Mouse (Mus musculus) small intestine, adult 2 months (tissue): ENCODE results near the gene Gm33543. TPM values are rescaled to one million over a fixed set of nuclear protein-coding genes. Genes with fewer than 3 reads are reported as not detected.

Source experiments
- H3K27ac ChIP-seq: fragments of 200-500 bp; 2 replicates; pipeline ENCODE4 v1.5.1; 2012; ENCODE audit warnings: low read depth, low read length, control low read depth, inconsistent platforms; ENCODE audit not compliant: insufficient read depth
- H3K27me3 ChIP-seq: fragments of 200-500 bp; 2 replicates; pipeline ENCODE4 v1.6.1; 2012; ENCODE audit warnings: mild to moderate bottlenecking, moderate library complexity, low read length, inconsistent platforms; ENCODE audit not compliant: control insufficient read depth, insufficient read depth
- H3K36me3 ChIP-seq: fragments of 200-500 bp; 2 replicates; pipeline ENCODE4 v1.6.1; 2012; ENCODE audit warnings: mild to moderate bottlenecking, low read length, control low read depth, inconsistent platforms; ENCODE audit not compliant: control insufficient read depth, insufficient read depth
- H3K4me1 ChIP-seq: fragments of 200-500 bp; 2 replicates; pipeline ENCODE4 v1.6.1; 2012; ENCODE audit warnings: low read length, inconsistent platforms, mixed read lengths; ENCODE audit not compliant: control insufficient read depth, insufficient read depth, insufficient read length
- H3K4me3 ChIP-seq: fragments of 200-500 bp; 2 replicates; pipeline ENCODE4 v1.5.1; 2012; ENCODE audit warnings: low read depth, mild to moderate bottlenecking, control low read depth, inconsistent platforms, low read length, moderate library complexity
- CTCF ChIP-seq: fragments of 200-500 bp; IDR thresholded peaks from 2 replicates; pipeline ENCODE4 v1.5.1; 2012; ENCODE audit warnings: low read depth, mild to moderate bottlenecking, control low read depth, inconsistent platforms, low read length, moderate library complexity, mixed read lengths; ENCODE audit not compliant: insufficient replicate concordance, insufficient read length; ENCODE audit errors: extremely low read depth
- POLR2A ChIP-seq: fragments of 200-500 bp; IDR thresholded peaks from 2 replicates; pipeline ENCODE4 v1.6.1; 2012; ENCODE audit warnings: low read depth, mild to moderate bottlenecking, control low read depth, inconsistent platforms, low read length, moderate library complexity
- WGBS: fragments of 180-500 bp; shearing (Covaris S2); methylation state at CpG from one replicate; pipeline ENCODE4 v1.1.7; 2018; 5-methylcytosine and 5-hydroxymethylcytosine counted together
- polyA plus RNA-seq: library from polyadenylated mRNA; depleted of rRNA; stranded (reverse); fragments of >200 nt; gene quantifications from 2 replicates; pipeline ENCODE4 v1.2.3, GENCODE M21; 2012

Gene Gm33543
- polyA plus RNA-seq, 1 experiment: not detected

DNA sequence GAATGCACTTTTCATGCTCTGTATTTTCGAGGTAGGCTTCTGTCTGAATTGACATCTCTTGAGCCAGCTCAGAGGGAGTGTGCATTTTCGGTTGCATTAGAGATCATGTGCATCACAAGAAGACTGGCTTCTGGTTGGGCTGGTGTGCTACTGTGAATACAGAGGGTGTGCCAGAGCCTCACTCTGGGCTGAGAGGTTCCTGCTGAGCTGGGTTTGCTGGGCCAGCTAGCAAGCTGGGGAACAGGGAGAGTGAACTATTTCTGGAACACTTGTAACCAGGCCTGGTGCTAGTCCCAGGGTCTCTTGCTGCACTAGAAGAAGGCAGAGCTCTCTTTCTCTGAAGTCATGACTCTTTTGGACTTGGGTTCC lies 41.3 kb downstream of the Gm33543 start:
- TF ChIP-seq POLR2A (no peak), CTCF (no peak)
- no peak overlapping the region for H3K27ac ChIP-seq
- WGBS: 69% methylated on average over 2 of the region's 2 CpGs
- H3K4me1 ChIP-seq: no peaks in the 10 kb centered on the region
- H3K36me3 ChIP-seq: no peaks in the 10 kb centered on the region
- H3K27me3 ChIP-seq: no peaks in the 10 kb centered on the region
- H3K4me3 ChIP-seq: no peak overlapping the region

DNA sequence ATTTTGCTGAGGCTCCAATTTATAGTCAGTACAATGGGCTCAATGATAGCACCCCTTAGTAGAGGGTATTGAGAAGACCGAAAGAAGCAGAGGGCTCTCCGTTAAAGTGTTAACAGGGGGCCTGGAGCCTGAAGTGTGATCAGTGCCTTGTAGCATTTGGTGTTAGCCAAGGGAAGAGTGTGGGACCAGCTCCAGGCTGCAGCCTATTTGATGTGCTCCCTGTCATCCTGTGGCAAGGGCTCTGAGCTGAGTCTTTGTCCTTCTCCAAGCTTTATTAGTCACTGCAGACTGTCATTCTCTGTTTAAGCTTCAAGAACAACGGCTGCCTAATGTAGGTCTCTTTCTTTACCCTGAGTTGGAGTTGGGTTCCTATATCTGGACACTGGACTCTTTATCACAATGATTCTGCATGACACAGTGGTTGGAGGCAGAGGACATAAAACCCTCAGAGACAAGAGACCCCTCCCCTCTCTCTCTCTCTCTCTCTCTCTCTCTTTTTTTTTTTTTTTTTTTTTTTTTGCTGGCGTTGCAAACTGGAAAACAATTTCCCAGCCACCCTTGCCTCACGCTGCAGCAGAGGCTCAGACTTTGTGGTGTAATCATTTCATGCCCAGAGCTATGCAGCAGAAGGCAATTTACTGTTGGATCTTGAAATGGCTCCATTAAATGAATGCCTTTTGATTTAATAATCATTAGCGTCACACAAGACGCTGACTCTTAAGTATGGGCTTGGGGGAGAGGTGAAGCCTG lies 41.9 kb downstream of the Gm33543 start:
- no peak overlapping the region for H3K4me3 ChIP-seq
- H3K4me1 ChIP-seq: no peaks in the 10 kb centered on the region
- H3K36me3 ChIP-seq: no peaks in the 10 kb centered on the region
- 82% methylated on average over 7 of the region's 7 CpGs for WGBS
- TF ChIP-seq POLR2A (no peak), CTCF (no peak)
- H3K27ac ChIP-seq: no peak overlapping the region
- H3K27me3 ChIP-seq: no peaks in the 10 kb centered on the region

- TF ChIP-seq POLR2A: no peak
- TF ChIP-seq CTCF: no peak
- WGBS: 87% methylated on average over 12 of the region's 12 CpGs
- no peak overlapping the region for H3K4me3 ChIP-seq
- no peaks in the 10 kb centered on the region for H3K27me3 ChIP-seq
- H3K4me1 ChIP-seq: no peaks in the 10 kb centered on the region
- H3K27ac ChIP-seq: no peak overlapping the region
- H3K36me3 ChIP-seq: no peaks in the 10 kb centered on the region
Measured at GRCm38 (mm10) chr10:95797645-95798395, 44.9 kb downstream of the Gm33543 start.

DNA sequence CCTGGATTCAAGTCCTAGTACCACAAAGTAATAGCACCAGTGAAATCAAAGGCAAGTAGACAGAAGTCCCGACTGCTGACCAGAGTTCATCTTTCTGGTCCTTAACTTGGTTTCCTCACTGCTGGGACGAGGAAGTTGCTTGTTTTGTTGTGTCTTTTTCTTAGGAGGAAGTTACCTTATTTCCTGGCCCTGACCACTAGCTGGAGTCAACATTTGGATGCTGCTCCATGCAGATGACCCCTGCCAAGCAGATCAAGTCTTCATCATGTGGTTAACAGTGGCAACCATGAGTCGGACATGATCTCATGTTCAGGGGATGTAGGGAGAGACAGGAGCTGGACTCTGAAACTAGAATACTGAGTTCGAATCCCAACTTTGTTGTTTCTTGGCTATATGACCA lies 47.2 kb downstream of the Gm33543 start:
- TF ChIP-seq POLR2A: no peak
- TF ChIP-seq CTCF: no peak
- H3K27me3 ChIP-seq: no peaks in the 10 kb centered on the region
- 81% methylated on average over 4 of the region's 4 CpGs for WGBS

DNA sequence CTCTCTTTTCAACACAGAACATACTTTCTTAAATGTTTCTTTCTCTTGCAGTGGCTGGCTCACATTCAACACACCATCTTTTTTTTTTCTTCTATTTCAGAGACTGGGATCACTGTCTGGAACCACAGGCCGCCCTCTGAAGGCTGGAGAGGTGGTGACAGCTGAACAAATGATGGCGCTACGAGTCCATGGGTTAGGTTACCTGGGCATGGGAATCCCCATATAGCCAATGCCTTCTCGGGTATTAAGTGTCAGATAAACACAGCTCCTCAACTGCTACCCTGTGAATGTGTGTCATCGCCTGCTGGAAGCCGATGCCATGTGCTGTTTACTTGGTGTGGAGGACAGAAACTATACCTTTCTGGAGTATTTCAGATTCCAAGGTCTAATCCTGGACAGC lies 48.0 kb downstream of the Gm33543 start:
- no peaks in the 10 kb centered on the region for H3K4me1 ChIP-seq
- H3K36me3 ChIP-seq: no peaks in the 10 kb centered on the region
- no peak for TF ChIP-seq CTCF
- no peak for TF ChIP-seq POLR2A
- H3K27ac ChIP-seq: no peak overlapping the region
- WGBS: 88% methylated on average over 6 of the region's 6 CpGs
- no peaks in the 10 kb centered on the region for H3K27me3 ChIP-seq
- no peak overlapping the region for H3K4me3 ChIP-seq

More for the DNA sequence above, 47.2 kb downstream of the Gm33543 start:
- H3K36me3 ChIP-seq: no peaks in the 10 kb centered on the region
- H3K27ac ChIP-seq: no peak overlapping the region
- H3K4me3 ChIP-seq: no peak overlapping the region
- no peaks in the 10 kb centered on the region for H3K4me1 ChIP-seq

DNA sequence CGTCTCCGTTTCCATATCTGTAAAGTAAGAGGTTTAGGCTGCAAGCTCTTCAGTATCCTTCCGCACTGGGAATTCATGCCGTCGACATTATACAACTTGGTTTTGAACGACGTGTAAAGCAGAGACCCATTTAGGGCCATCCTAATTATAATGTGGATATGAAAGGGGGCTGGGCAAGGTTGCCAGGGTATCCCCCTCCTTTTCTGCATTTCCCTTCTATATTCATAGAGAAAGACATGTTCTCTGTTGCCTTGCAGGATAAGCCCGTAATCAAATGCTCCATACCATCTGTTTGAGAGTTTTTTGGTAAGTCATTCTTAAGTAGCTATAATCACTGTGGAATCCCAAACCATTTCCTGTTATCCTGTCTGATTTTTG lies 51.3 kb downstream of the Gm33543 start:
- 83% methylated on average over 8 of the region's 8 CpGs for WGBS
- H3K4me3 ChIP-seq: no peak overlapping the region
- H3K27ac ChIP-seq: no peak overlapping the region
- no peaks in the 10 kb centered on the region for H3K27me3 ChIP-seq
- no peak for TF ChIP-seq CTCF
- no peaks in the 10 kb centered on the region for H3K36me3 ChIP-seq
- H3K4me1 ChIP-seq: 0 out of 2 replicates have a peak, but pooled peaks cover 2% of the 10 kb centered on the region

DNA sequence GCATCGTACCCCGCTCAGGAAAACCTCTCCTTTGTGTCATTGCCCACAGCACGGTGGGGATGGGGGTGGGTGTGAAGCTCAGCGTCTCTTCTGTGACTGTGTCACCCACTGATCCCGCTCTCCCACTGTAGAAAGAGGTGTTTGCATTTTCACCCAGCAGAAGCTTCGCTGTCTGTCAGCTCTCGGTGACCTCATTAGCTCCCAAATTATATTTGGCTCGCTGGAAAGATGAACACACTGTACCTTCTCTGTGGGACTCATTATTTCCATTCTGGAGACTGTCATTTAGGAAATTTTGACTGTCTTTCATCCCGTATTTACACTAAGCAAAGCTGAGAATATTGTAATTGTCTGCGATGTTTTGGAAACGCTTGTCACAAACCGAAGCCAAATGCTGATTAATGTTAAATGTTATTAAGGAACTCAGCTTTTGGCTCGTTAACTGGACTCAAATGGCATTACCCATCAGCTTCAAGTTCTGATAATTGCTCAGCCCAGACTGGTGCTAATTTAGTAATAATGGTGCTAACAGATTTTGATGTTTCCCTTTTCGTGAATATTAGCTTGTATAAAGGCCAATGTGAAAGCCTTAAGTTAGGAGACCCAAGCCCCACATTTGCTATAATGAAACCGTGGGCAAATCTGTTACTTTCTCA lies 51.8 kb downstream of the Gm33543 start:
- H3K36me3 ChIP-seq: no peaks in the 10 kb centered on the region

More for the DNA sequence above, 51.8 kb downstream of the Gm33543 start:
- no peak overlapping the region for H3K27ac ChIP-seq
- no peaks in the 10 kb centered on the region for H3K27me3 ChIP-seq
- 0 out of 2 replicates have a peak, but pooled peaks cover 2% of the 10 kb centered on the region for H3K4me1 ChIP-seq
- TF ChIP-seq POLR2A (no peak), CTCF (no peak)
- H3K4me3 ChIP-seq: no peak overlapping the region
- 80% methylated on average over 15 of the region's 15 CpGs for WGBS
